Mouse (Mus musculus) forebrain, embryonic 14.5 days (tissue): Measurements from ENCODE around the gene Elmo3. TPM values are rescaled to one million over a fixed set of nuclear protein-coding genes. Genes with fewer than 3 reads are reported as not detected.
A peak's percentile ranks its signal among the peaks of the same experiment; 100 is the strongest.

Experiments used
- ATAC-seq: fragments of 200-750 bp; cut with Nextera tagmentation; 2 replicates; pipeline ENCODE4 v1.8.0; 2017; ENCODE audit warnings: mild to moderate bottlenecking, moderate library complexity
- DNase-seq: peaks from one replicate; pipeline ENCODE4 v3.0.0-alpha.2; 2015; ENCODE audit warnings: low spot score
- H3K27ac ChIP-seq: fragments of 300-500 bp; sonication (generic); 2 replicates; pipeline ENCODE4 v1.5.1; 2014; ENCODE audit warnings: low read depth, mild to moderate bottlenecking, control low read depth, low read length, moderate library complexity
- H3K27me3 ChIP-seq: fragments of 300-500 bp; sonication (generic); replicated peaks from 2 replicates; pipeline ENCODE4 v1.6.1; 2014; ENCODE audit warnings: low read length, control low read depth, mixed read lengths; ENCODE audit not compliant: control insufficient read depth, insufficient read depth
- H3K36me3 ChIP-seq: fragments of 300-500 bp; sonication (generic); 2 replicates; pipeline ENCODE4 v1.6.1; 2014; ENCODE audit warnings: low read length, control low read depth; ENCODE audit not compliant: control insufficient read depth, insufficient read depth
- H3K4me1 ChIP-seq: fragments of 300-500 bp; sonication (generic); 2 replicates; pipeline ENCODE4 v1.6.1; 2014; ENCODE audit warnings: antibody characterized with exemption, low read length, control low read depth; ENCODE audit not compliant: control insufficient read depth, insufficient read depth
- H3K4me2 ChIP-seq: fragments of 300-500 bp; sonication (generic); 2 replicates; pipeline ENCODE4 v1.6.1; 2014; ENCODE audit warnings: mild to moderate bottlenecking, control low read depth, low read length
- H3K4me3 ChIP-seq: fragments of 300-500 bp; sonication (generic); 2 replicates; pipeline ENCODE4 v1.5.1; 2014; ENCODE audit warnings: low read depth, low read length, control low read depth
- H3K9ac ChIP-seq: fragments of 300-500 bp; sonication (generic); 2 replicates; pipeline ENCODE4 v1.6.1; 2014; ENCODE audit warnings: mild to moderate bottlenecking, low read length, control low read depth, moderate library complexity
- H3K9me3 ChIP-seq: fragments of 300-500 bp; sonication (generic); replicated peaks from 2 replicates; pipeline ENCODE4 v1.6.1; 2016; ENCODE audit warnings: low read length, control low read depth, mixed read lengths; ENCODE audit not compliant: control insufficient read depth
- WGBS: fragments of 180-500 bp; shearing (Covaris S2); extraction: QIAGEN DNeasy Blood & Tissue Kit; methylation state at CpG from one replicate; pipeline ENCODE4 v1.1.7; 2014; 5-methylcytosine and 5-hydroxymethylcytosine counted together
- polyA plus RNA-seq: library from polyadenylated mRNA; unstranded; fragments of >200 nt; fragmentation: Nextera tagmentation; extraction: Ambion mirVana; gene quantifications from 2 replicates; pipeline ENCODE4 v1.2.1, GENCODE M21; 2014

Gene Elmo3
- polyA plus RNA-seq, 1 experiment from 2014 or later: 0.70 TPM

DNA sequence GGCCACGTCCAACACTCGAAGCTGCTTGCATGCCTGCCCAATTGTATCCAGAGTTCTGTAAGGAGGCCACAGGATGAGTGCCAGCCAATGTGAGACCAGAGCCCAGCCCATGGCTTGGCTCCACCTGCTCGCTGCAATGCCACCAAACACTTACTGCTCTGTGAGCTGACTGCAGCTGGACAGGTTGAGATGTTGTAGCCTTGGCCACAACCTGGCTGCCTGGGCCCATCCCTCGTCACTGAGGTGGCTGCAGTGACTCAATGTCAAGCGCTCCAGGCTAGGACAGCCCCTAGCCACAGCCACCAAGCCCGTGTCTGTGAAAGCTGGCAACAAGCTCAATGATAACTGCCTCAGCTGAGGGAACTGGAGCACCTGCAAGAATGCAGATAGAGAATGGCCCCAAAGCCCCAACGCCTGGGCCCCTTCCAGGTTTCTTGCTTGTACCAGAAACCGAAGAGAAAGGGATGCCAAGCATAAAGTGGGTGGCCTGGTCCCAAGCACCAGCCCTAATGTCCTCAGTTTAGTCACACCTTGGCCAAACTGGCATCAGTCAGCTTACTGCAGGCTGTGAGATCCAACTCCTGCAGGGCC lies 7.6 kb downstream of the Elmo3 start:
- H3K9ac ChIP-seq: no peak overlapping the region
- H3K36me3 ChIP-seq: peaks cover 74% of the 10 kb centered on the region
- ATAC-seq: no peak
- no peaks in the 10 kb centered on the region for H3K27me3 ChIP-seq
- no peak for DNase-seq
- no peak overlapping the region for H3K4me2 ChIP-seq
- no peaks in the 10 kb centered on the region for H3K4me1 ChIP-seq
- H3K9me3 ChIP-seq: no peaks in the 10 kb centered on the region
- 93% methylated on average over 8 of the region's 8 CpGs for WGBS
- no peak overlapping the region for H3K4me3 ChIP-seq
- H3K27ac ChIP-seq: no peak overlapping the region

DNA sequence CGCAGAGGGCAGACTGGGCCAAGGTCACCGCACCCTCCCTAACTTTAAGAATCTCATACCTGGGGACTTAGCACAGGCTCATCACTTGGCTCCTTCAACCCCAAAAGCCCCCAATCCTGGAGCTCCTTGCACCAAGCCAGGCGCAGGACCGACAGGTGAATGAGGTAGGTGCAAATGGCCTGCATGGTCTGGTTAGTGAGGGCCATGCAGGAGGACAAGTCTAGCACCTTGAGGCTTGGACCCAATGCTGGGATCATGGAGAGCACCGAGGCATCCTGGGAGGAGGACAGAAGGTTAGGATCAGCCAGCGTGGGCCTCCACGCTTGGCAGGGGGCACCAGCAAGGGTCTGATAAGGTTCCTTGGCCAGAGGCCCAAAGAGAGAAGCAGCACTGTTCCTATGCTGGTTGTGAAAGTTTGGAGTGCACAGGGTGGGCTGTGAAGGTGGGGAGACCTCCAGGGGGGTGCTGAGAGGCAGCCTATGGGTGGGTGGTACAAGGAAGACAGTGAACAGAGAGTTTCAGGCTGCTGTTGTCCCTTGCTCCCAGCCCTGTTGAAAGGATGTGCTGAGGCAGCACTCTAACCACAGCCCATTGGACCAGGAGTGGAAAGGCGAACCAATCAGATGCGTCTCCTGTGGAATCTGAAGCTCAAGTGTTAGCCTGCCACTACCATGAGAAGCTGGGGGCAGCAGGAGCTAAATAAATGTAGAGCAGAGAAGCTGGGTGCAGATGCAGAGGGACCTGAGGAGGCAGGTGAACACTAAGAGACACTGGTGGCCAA lies 8.4 kb downstream of the Elmo3 start:
- no peak for ATAC-seq
- Histone ChIP-seq H3K4me1 (no peaks in the 10 kb centered on the region), H3K9ac (no peak overlapping the region)

GRCm38 (mm10) chr8:105315073-105315769 lies 9.8 kb downstream of the Elmo3 start:
- Histone ChIP-seq H3K36me3 (peaks cover 71% of the 10 kb centered on the region), H3K9ac (no peak overlapping the region), H3K9me3 (no peaks in the 10 kb centered on the region), H3K27ac (no peak overlapping the region), H3K4me1 (no peaks in the 10 kb centered on the region), H3K4me2 (no peak overlapping the region), H3K4me3 (no peak overlapping the region), H3K27me3 (no peaks in the 10 kb centered on the region)
- WGBS: 89% methylated on average over 18 of the region's 18 CpGs
- no peak for DNase-seq
- no peak for ATAC-seq

More for the DNA sequence above, 8.4 kb downstream of the Elmo3 start:
- Histone ChIP-seq H3K4me3 (no peak overlapping the region), H3K36me3 (peaks cover 72% of the 10 kb centered on the region), H3K9me3 (no peaks in the 10 kb centered on the region), H3K4me2 (no peak overlapping the region), H3K27ac (no peak overlapping the region), H3K27me3 (no peaks in the 10 kb centered on the region)
- DNase-seq: no peak
- WGBS: 87% methylated on average over 9 of the region's 9 CpGs

DNA sequence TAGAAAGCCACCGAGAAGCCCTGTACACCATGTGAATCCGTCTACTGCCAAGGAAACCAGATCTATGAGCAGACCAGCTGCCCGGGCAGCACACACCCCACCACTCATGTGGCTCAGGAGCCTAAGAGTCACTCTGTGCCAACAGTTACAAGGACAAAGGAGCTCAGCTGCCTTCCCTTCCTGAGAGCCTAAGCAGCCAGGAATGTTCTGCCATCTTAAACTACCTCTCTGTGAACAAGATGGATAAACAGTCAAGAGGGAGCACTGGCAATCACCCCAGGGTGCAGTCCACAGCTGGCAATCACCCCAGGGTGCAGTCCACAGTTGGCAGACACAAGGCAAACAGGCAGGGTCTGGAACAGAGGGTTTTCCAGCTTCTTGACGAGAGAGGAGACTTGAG lies 12.5 kb downstream of the Elmo3 start:
- Histone ChIP-seq H3K27me3 (no peaks in the 10 kb centered on the region), H3K9me3 (no peaks in the 10 kb centered on the region), H3K4me1 (no peaks in the 10 kb centered on the region), H3K27ac (no peak overlapping the region), H3K36me3 (peaks cover 62% of the 10 kb centered on the region), H3K4me3 (no peak overlapping the region), H3K9ac (no peak overlapping the region), H3K4me2 (no peak overlapping the region)
- 94% methylated on average over 4 of the region's 4 CpGs for WGBS
- ATAC-seq: no peak
- no peak for DNase-seq

DNA sequence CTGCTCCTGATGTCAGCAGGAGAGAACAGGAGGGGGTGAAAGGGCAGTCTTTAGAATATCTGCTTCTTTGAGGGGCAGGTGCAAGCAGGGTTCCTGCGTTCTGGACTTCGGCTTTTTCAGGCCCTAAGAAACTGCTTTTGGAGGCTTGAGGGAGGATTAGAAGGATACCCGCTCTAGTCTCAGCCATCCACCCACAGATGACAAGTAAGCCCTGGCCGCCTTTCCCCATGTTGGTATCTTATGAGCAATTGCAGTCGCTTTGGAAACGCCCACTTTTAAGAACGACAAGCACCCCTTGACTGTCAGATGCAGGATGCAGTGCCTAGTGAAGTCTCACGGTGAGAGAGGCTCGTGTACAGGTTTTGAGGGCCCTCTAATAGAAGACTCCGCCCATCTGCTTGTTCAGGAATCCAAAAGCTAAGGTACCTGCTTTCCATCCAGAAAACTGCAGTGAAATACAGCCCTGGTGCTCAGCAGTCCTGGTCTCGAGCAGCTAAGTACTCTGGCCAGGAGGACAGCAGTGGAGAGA lies 13.3 kb downstream of the Elmo3 start:
- ATAC-seq (no peak), DNase-seq (no peak)
- H3K27me3 ChIP-seq: no peaks in the 10 kb centered on the region
- H3K4me2 ChIP-seq: no peak overlapping the region
- H3K9ac ChIP-seq: no peak overlapping the region
- no peak overlapping the region for H3K27ac ChIP-seq
- peaks cover 59% of the 10 kb centered on the region for H3K36me3 ChIP-seq
- no peak overlapping the region for H3K4me3 ChIP-seq
- no peaks in the 10 kb centered on the region for H3K4me1 ChIP-seq
- no peaks in the 10 kb centered on the region for H3K9me3 ChIP-seq
- 85% methylated on average over 11 of the region's 11 CpGs for WGBS

DNA sequence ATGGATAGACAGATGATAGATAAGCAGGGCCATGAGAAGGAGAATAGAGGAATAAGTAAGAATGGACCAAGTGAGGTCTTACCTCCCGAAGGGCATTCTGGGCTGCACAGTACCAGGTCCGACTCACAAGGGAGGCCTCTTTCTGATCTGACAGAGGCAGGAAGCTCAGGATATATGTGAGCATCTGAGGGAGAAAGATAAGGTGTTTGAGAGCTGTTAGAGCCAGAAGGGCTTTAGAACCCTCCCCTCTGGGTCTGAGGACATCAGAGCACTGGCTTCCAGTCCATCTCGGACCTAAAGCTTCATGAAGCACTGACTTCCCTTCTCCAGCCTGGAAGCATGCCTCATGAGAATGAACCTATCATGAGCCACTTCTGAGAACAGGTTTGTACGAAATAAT lies 17.8 kb downstream of the Elmo3 start:
- Histone ChIP-seq H3K27me3 (no peaks in the 10 kb centered on the region), H3K36me3 (peaks cover 28% of the 10 kb centered on the region), H3K4me2 (no peak overlapping the region), H3K27ac (no peak overlapping the region), H3K4me1 (peaks cover 16% of the 10 kb centered on the region), H3K9ac (no peak overlapping the region), H3K4me3 (no peak overlapping the region), H3K9me3 (no peaks in the 10 kb centered on the region)
- ATAC-seq: no peak
- no peak for DNase-seq
- WGBS: 92% methylated on average over 4 of the region's 4 CpGs

DNA sequence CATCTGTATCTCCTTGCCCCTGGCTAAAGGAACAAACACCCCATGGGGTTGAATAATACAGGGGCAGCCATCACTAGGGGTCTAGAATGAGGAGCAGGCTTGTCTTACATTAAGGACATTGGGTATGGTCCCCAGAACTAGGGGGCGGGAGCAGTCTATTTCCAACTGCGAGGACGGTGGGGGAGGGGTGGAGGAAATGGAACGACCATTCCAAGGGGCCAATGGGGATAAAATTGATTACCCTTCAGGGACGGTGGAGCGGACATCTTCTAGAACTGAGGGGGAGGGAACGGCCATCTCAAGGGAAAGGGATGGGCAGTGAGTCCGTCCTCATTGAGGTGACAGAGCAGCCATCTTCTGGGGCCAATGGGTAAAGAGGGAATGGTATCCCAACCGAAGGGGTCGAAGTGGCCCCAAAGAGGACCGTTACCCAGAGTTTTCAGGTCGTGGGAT lies 20.3 kb downstream of the Elmo3 start:
- peaks cover 16% of the 10 kb centered on the region for H3K4me1 ChIP-seq
- peak; percentile 17 for DNase-seq
- H3K27ac ChIP-seq: peak overlapping the region; percentile 17; the same call in 1 of the 2 replicates
- H3K36me3 ChIP-seq: peaks cover 39% of the 10 kb centered on the region
- H3K4me2 ChIP-seq: peak overlapping the region; percentile 71
- peak overlapping the region; percentile 67 for H3K4me3 ChIP-seq
- peak overlapping the region; percentile 73 for H3K9ac ChIP-seq
- ATAC-seq: peak; percentile 38
- no peaks in the 10 kb centered on the region for H3K9me3 ChIP-seq
- H3K27me3 ChIP-seq: no peaks in the 10 kb centered on the region
- WGBS: 0% methylated on average over 12 of the region's 12 CpGs

GRCm38 (mm10) chr8:105326141-105326672 lies 20.8 kb downstream of the Elmo3 start, which contains the start of the genes Lrrc29 and Tmem208:
TSS of gene Lrrc29 (minus strand) at chr8:105326278.
TSS of gene Tmem208 (plus strand) at chr8:105326354.
- Histone ChIP-seq H3K27ac (peak within 1 kb of the TSS; percentile 70; the same call in 1 of the 2 replicates), H3K36me3 (peaks cover 45% of the 10 kb centered on the region), H3K9me3 (no peaks in the 10 kb centered on the region), H3K4me3 (peak within 1 kb of the TSS; percentile 67), H3K27me3 (no peaks in the 10 kb centered on the region), H3K9ac (peak within 1 kb of the TSS; percentile 73), H3K4me2 (peak within 1 kb of the TSS; percentile 91), H3K4me1 (peaks cover 16% of the 10 kb centered on the region)
- ATAC-seq (peak; percentile 94), DNase-seq (peak; percentile 98)
- WGBS: under 1% methylated on average over 36 of the region's 36 CpGs
